Mouse (Mus musculus): Measurements from ENCODE around the gene Endov. TPM values are rescaled to one million over a fixed set of nuclear protein-coding genes. Genes with fewer than 3 reads are reported as not detected.

Endov gene
- 10 to 100 TPM; 20.0 to 25.0 TPM for total RNA-seq (2021)
- long read RNA-seq, experiment 1, full-length matches to known transcripts, result 4 of 12 reads
- long read RNA-seq, experiment 1, partial matches to known transcripts, result 1 of 12 reads
- long read RNA-seq, experiment 1, other reads (novel, unspliced or antisense), result 7 of 12 reads
- long read RNA-seq, experiment 2, full-length matches to known transcripts, result 2 of 8 reads
- long read RNA-seq, experiment 2, partial matches to known transcripts, result 0 of 8 reads
- long read RNA-seq, experiment 2, other reads (novel, unspliced or antisense), result 6 of 8 reads

DNA sequence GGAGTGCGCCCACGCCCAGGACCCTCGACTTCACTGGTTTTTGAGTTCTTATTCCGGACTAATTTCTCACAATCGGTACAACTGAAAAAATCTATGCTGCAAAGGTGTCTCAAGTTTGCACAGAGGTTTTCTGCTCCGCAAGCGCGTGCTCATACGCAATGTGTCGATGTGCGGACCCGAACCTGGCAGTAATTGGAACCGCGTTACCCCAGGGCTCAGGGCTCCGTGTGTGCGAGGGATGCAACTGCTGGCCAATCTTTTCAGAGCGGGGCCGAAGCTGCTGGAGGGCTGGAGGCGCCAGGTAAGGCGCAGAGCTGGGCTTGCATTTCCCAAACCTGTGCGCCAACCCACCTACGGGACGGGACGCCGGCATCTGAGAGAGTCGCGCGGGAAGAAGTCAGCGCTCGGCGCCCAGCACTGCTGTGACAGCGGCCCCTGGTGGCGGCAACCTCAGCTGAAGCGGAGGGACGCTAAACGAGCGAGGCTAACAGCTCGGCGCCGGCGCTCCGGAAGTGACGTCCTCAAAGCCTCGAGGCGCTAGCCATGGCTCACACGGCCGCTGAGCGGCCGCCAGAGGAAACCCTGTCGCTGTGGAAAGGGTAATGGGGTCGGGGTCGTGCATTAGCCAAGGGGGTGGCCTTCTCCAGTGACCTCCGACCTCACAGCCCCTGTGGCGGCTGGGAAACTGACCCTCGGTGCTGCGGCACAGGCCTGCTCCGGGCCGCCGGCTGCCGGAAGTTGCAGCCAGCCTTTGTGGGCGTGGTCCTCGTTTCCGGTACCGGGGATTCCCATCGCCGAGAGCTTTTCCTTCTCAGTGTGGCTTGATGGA is at the start of gene Endov:
Gene Endov, plus strand, starts transcription at position 487 of the 829 bp plus-strand sequence.
- peak; percentile 100 for DNase-seq

DNA sequence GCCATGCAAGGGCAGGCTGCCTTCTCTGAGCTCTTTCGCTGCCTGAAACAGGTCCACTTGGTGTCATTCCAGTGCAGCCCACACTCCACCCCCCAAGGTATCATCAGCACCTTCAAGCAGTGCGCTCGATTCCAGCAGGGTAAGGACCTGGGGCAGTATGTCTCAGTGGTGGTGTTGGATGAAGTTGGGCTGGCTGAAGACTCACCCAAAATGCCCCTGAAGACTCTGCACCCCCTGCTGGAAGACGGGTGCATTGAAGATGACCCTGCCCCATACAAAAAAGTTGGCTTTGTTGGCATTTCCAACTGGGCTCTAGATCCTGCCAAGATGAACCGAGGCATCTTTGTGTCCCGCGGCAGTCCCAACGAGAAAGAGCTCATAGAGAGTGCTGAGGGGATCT is 48.9 kb upstream of the Endov start:
- peak; percentile 8 for DNase-seq

DNA sequence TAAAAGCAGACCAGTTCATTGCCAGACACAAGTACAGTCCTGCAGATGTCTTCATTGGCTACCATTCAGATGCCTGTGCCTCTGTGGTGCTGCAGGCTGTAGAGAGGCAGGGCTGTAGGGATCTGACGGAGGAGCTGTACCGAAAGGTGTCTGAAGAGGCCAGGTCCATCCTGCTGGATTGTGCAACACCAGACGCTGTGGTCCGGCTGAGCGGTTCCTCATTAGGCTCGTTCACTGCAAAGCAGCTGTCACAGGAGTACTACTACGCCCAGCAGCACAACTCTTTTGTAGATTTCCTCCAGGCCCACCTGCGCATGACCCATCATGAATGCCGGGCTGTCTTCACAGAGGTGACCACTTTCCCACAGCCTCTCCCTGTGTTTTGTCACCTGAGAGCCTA is 47.7 kb upstream of the Endov start:
- DNase-seq, result no peak

DNA sequence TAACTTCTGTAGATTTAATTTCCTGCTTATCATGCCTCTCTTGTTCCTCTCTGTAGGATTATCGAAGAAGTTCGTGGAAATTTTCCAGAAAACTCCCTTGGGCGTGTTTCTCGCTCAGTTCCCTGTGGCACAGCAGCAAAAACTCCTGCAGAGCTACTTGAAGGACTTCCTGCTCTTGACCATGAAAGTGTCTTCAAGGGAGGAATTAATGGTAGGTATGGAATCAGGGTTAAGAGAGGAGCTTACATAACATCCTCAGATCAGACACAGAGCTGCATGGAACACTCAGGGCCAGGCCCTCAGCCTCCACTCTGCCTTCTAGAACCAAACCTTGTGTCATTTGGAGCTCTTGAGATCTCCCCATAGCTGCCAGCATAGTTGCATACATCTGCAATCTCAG is 35.0 kb upstream of the Endov start:
- no peak for DNase-seq

DNA sequence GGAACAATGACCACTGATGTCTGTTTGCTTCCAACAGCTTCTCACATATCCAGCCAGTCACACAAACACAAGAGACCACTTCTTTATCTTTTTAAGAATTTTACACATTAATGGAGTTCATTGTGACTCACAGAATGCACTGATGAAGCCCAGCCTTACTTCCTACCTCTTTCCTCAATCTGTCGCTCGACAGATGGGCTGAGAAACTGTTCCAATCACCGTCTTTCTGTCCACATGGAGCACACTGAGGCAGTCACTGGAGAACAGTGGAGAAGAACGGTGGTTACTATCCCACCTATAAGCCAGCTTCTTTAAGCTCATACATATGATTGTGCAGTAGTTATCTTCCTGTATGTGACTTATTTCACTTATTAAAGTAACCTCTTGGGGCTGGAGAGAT is 13.3 kb upstream of the Endov start:
- DNase-seq, result no peak

DNA sequence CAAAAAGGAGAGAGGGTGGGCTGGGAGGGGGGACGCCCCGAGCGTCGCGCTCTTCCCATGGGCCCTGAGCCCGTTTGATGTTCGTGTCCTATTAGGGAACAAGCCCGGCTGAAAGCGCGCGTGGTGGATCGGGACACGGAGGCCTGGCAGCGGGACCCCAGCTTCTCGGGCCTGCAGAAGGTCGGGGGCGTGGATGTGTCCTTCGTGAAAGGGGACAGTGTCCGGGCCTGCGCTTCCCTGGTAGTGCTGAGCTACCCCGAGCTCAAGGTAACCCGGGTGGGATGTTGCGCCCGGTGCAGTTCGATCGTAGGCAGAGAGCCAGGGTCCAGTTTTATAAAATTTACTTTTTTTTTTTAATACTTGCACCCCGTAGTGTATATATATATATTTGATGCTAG is 542 bp downstream of the Endov start:
- DNase-seq, result no peak

DNA sequence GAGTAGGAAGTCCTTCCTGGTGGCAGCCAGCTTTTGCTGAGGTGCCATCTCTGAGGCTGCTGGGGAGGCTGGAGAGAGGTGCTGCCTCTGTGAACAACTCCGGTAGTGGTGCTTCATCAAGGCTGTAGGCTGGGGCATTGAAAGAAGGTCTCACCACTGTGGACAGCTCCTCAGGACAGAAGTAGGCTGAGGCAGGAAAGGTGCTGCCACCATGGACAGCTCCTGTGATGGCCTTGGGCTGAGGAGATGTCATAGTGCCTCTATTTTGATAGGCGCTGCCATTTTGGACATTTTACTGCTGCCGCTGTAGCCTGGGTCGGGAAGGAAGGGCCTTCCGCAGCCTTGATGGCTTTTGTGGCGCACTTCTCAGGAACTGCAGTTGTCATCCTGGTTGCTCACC is 1.7 kb downstream of the Endov start:
- DNase-seq, result no peak

DNA sequence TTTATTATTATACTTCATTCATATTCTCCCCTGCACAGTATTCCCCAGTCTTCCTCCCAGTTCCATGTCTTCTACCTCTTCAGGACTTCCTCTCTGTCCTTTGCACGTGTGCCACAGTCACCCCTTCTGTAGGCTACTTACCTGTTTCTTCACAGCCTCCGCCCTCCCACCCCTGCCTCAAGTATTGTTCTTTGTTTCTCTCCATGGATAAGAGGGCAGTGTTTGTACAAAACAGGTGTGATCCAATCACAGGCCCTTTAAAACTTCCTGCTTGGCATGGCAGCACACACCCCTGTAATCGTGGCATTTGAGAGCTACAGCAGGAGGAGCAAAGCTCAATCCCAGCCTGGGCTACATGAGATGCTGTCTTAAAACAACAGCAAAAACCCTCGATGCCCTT is 2.4 kb downstream of the Endov start:
- DNase-seq, result no peak

DNA sequence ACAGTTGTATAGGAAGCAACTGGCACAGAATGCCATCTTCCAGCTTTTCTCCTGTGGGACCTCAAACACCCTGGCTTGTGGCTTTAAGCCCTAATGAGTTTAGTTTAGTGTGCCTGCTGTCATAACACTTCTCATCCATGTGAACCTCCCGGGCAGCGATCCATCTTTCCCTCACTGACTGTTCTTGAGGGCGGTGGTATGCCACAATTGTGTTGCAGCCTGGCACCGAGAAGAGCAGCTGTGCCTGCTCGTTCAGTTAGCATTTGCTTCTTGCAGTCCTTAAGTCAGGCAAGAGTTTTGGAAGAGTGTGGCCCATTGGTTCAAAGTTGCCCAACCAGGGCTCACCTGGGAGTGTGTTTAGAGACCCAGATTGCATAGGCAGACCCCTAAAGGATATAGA is 5.0 kb downstream of the Endov start:
- no peak for DNase-seq

DNA sequence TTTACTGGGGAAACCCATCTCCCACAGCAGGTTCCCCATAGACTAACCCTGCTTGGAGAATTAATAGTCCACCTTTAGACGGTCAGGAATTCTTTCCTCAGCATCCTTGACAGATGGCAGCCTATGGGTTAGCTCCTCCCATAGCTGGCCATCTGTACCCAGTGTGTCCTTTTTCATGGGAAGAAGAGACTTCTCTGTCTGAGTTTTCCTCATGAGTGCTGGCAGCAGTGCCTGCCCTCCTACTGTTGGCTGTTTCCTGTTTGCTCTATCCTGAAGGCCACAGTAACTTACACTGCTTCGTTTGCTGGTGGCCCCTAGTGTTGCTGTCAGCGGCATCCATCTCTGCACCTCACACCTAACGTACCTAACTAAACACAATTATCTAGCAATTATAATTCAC is 6.3 kb downstream of the Endov start:
- DNase-seq, result no peak

DNA sequence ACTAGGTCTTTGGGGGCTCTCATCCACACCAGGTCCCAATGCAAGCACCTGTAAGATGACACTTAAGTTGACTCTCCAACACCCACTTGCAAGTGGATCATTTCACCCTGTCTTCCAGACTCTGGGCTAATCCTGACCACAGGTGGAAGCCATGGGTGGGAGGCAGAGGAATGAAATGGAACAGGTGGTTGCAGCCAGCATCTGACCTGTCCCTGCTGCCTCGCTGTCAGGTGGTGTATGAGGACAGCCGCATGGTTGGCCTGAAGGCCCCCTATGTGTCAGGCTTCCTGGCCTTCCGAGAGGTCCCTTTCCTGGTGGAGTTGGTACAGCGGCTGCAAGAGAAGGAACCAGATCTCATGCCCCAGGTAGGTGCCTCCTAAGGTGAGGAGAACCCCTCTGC is 8.2 kb downstream of the Endov start:
- DNase-seq, result no peak

DNA sequence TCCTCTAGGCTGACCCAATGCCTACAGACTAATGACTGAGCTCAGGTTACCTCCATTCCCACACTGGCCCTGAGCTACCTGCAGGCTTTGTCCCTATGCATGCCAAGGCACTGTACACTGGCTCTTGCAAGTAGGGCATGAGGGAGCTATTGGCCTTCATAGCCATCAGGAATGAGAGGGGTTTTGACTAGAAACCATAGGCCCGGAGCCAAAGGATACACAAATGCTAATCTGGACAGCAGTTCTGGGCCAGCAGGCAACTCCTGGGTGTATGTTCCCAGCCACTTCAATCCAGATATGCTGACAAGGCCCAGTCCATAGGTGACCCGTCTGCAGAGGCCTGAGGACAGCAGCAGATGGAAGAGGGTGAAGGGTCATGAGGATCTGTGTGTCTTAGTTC is 8.9 kb downstream of the Endov start:
- no peak for DNase-seq

DNA sequence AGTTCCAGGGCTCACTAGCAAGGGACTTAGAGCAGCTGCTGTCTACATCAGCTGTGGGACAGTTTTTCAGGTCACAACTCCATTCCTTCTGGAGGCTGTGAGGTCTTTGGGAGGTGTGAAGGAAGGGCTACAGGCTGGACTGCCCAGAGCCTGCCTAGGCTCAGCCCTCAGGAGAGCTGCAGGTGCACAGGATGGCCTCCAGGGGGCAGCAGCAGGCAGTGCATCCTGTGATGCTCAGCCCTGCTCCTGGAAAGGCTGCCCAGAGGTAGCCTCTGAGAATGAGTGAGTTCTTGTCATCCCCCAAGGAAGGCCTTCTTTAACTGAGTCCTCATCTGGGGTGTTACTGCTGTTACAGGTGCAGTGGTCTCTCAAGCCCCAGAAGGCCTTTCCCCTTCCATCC is 12.5 kb downstream of the Endov start:
- peak; percentile 87 for DNase-seq

DNA sequence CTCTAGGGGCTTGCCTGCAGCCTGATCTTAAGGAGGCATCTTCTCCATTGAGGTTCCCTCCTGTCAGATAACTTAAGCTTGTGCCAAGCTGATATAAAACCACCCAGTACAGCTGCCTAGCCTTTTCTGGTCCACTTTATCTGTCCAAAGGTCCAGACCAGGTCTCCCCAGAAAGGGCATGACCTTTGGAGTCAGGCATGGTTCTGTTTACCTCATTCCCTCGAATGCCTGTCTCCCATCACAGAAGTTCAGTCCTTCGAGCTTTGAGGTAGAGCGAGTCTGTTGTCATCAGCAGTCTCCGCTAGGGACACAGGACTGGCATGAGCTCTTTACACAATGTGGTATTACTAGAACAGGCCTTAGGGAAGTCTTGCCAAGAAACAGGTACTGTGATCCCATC is 15.2 kb downstream of the Endov start:
- no peak for DNase-seq

DNA sequence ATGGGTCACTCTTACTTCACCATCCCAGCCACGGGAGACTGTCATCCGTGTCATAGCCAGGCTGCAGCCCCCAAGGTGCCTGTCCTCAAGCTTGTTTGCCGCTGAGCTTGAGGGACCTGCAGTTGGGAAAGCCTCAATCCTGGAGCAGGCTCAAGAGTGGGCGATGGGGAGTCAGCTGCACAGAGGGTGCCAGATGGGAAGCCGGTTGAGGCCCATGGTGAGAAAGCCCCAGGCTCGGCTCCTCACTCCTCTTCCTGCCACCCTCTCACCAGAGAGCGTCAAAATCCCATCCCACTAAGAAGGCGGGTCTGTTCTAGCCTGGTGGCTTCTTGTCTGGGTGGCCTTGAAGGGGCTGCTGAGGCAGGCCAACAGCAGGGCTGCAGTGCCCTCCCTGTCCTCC is 16.6 kb downstream of the Endov start:
- no peak for DNase-seq

DNA sequence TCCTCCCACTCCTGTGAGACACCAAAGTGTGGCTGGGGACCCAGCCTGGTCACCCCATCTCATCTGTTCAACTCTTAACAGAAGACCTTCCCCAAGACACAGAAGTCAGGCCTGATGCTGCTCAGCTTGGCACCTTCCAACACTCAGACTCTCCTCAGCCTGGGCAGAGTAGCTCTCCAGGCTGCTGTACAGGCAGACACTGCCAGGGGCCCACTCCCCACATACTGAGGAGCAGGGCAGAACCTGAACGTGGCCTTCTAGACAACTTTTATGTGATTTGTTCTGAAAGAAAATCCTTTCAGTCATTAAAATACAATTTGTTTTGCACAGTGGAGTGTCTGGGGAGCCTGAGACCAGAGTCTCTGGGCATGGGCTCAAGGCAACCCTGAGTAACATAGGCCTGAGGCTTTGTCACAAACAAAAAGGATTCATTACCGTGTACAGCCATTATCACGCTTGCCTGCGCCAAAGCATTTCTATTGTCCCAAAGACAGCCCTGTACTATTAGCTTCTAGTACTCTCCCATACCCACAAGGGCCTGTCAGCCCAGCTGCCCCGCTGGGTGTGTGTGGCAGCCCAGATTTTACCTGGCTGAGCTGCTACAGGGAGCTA is 18.1 kb downstream of the Endov start:
- no peak for DNase-seq

DNA sequence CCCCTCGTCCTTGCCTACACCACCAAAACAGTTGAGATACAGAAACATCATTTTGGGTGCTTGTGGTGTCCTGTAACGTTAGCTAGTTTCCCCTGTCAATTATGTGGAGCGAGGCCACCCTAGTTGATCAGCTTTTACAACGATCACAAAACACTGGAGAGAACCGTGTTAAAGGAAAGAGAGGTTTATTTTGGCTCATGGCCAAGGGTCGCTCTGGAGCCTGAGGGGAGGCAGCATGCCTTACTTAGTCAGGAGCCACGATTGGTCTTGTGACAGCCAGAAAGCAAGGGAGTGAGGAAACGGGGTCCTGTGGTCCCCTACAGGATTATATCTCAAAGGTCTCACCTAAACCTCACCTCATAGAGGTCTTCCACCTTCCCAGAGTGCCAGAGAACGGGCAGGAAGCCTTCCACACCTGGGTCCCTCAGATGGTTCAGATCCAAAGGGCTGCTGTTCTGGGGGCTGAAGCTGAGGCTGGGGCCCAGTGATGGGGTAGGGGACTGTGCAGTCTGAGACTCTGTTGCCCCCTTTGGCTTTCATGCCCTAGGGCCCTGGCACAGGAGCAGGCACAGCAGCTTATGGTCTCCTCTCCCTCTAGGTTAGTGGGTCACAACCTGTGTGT is 22.0 kb downstream of the Endov start:
- DNase-seq, result no peak

DNA sequence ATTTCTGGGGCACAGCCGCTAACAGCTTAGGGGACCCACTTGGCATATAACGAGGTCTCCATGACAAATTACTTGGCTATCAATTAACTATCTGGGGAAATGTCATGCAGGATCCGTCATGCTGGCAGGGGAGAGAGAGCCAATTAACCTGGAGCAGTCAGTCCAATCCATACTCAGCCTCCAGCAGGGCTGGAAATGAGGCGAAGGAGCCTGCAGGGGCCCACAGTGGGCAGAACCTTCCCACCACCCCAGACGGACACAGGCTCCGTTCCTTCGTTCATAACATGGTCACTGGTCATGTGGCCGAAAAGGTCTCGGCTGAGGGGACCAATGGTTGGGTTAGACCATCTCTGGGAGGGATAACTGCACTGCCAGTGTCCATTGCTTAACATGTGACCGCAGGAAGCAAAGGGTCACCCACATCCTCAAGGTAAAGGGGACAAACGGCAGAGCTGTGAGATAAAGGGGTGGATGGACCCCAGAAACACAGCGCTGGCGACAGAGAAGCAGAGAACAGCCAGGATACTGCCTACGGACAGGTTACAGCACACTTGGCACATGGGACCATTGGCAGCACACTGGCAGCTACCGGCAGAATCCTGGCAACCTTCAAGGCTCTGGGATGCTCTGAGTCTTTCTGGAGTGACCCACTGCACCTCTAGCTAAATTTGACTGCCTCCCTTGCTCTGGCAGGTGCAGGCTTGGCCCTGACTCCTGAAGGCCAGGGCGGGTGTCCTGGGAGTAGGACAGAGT is 23.1 kb downstream of the Endov start:
- DNase-seq, result no peak

DNA sequence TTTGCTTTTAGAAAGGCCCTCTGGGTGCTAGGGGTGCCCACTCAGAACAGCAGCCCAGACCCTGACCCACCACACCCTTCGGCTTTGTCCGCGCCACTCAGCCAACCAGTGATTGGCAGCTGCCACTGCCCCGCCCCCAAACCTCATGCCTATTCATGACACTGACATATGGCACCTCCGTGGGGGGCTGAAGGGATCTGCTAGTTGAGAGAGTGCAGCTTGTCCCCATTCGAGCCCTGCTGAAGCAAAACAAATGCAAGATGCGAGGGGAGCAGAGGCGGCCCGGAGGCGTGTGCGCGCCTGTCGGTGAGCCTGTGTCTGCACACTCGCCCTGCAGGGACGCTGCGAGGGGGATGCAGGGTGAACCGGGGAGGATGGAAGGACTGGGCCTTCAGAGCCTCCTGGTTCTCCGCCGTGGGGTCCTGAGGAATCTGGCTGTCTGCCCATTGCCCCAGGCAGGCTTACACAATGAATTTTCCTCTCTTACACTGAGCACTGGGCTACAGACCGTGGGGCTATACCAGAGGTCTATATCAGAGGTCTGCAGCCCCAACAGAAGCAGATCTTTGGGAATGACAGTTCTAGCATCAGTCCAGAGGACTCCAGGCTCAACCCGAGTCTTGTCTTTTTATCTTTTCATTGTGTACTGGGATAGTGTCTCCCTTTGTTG is 24.0 kb downstream of the Endov start:
- no peak for DNase-seq

DNA sequence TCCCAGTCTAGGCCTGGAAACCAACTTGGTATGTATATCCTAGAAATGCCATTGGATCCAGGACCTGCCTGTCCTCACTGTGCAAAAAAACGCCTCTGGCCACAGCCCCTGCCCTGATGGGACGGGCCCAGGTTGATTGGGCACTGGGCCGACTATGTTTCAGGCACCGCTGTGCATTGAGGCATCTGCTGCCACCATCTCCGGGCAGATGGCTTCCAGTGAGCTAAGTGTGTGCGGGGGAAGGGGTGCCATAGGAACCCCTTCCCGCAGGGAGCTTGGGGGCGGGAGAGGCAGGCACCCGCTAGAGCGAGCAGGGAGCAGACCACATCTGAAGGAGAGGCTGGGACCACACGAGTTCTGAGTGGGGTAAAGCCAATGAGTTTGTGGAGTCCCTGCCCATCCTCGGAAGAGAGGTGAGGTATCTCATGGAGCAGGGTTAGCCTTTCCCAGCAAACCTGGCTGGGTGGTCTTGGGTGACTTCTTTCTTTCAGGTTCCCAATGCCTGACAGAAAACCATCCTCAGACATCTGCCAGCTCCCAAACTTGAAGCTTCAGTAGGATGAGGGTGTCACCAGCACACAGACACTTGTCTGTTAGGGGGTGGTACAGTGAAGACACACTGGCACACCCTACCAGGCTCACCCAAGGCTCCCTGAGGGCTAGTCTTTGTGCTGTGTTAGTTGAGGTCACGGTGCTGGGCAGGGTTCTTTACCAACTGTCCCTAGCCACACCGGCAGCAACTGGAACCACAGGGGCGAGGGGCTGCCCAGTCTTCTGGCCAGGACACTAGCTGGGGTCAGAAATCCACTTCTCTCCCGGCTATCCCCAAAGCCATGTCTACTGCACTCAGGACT is 24.9 kb downstream of the Endov start:
- no peak for DNase-seq
